Mouse (Mus musculus): Measurements from ENCODE around the gene Mdm2. TPM values are rescaled to one million over a fixed set of nuclear protein-coding genes. Genes with fewer than 3 reads are reported as not detected.
A peak's percentile ranks its signal among the peaks of the same experiment; 100 is the strongest.
"Not testable (repeated sequence)": the region's sequence is repeated elsewhere in the genome, so short reads cannot be mapped to it uniquely, and the experiment has no call there.

The Mdm2 gene
- total RNA-seq, 2 experiments from 2014 or later, result 43.0 to 47.9 TPM

- ATAC-seq (replicated peaks; ENCODE audit: poor library complexity, severe bottlenecking), result not testable (repeated sequence)
Observed at GRCm38 (mm10) chr10:117715654-117716053, 5.1 kb upstream of the Mdm2 start.

GRCm38 (mm10) chr10:117714928-117715500, 4.5 kb upstream of the Mdm2 start:
- no peak for ATAC-seq (replicated peaks; ENCODE audit: poor library complexity, severe bottlenecking)

- no peak for ATAC-seq (replicated peaks; ENCODE audit: poor library complexity, severe bottlenecking)
Observed at GRCm38 (mm10) chr10:117714048-117714545, 3.5 kb upstream of the Mdm2 start.

- ATAC-seq (replicated peaks; ENCODE audit: poor library complexity, severe bottlenecking), result no peak
Observed at GRCm38 (mm10) chr10:117713466-117713865, 2.9 kb upstream of the Mdm2 start.

GRCm38 (mm10) chr10:117712871-117713270, 2.3 kb upstream of the Mdm2 start:
- ATAC-seq (replicated peaks; ENCODE audit: poor library complexity, severe bottlenecking), result no peak

GRCm38 (mm10) chr10:117712191-117712754, 1.7 kb upstream of the Mdm2 start:
- ATAC-seq (replicated peaks; ENCODE audit: poor library complexity, severe bottlenecking), result no peak

GRCm38 (mm10) chr10:117711408-117711807, 850 bp upstream of the Mdm2 start:
- ATAC-seq (replicated peaks; ENCODE audit: poor library complexity, severe bottlenecking), result no peak

GRCm38 (mm10) chr10:117709930-117710603, 491 bp downstream of the Mdm2 start:
- peak; percentile 75 for ATAC-seq (replicated peaks; ENCODE audit: poor library complexity, severe bottlenecking)

GRCm38 (mm10) chr10:117709326-117709830, 1.2 kb downstream of the Mdm2 start:
- ATAC-seq (replicated peaks; ENCODE audit: poor library complexity, severe bottlenecking), result no peak

GRCm38 (mm10) chr10:117708856-117709255, 1.7 kb downstream of the Mdm2 start:
- ATAC-seq (replicated peaks; ENCODE audit: poor library complexity, severe bottlenecking), result peak; percentile 49

GRCm38 (mm10) chr10:117708376-117708775, 2.2 kb downstream of the Mdm2 start:
- no peak for ATAC-seq (replicated peaks; ENCODE audit: poor library complexity, severe bottlenecking)

- no peak for ATAC-seq (replicated peaks; ENCODE audit: poor library complexity, severe bottlenecking)
Observed at GRCm38 (mm10) chr10:117707114-117707838, 3.3 kb downstream of the Mdm2 start.

GRCm38 (mm10) chr10:117706440-117706839, 4.1 kb downstream of the Mdm2 start:
- ATAC-seq (replicated peaks; ENCODE audit: poor library complexity, severe bottlenecking), result no peak

- ATAC-seq (replicated peaks; ENCODE audit: poor library complexity, severe bottlenecking), result no peak
Observed at GRCm38 (mm10) chr10:117705806-117706205, 4.8 kb downstream of the Mdm2 start.

- no peak for ATAC-seq (replicated peaks; ENCODE audit: poor library complexity, severe bottlenecking)
Observed at GRCm38 (mm10) chr10:117704964-117705335, 5.6 kb downstream of the Mdm2 start.

GRCm38 (mm10) chr10:117704314-117704963, 6.1 kb downstream of the Mdm2 start:
- ATAC-seq (replicated peaks; ENCODE audit: poor library complexity, severe bottlenecking), result not testable (repeated sequence)

- no peak for ATAC-seq (replicated peaks; ENCODE audit: poor library complexity, severe bottlenecking)
Observed at GRCm38 (mm10) chr10:117703506-117703905, 7.1 kb downstream of the Mdm2 start.

- no peak for ATAC-seq (replicated peaks; ENCODE audit: poor library complexity, severe bottlenecking)
Observed at GRCm38 (mm10) chr10:117702024-117702833, 8.3 kb downstream of the Mdm2 start.

- no peak for ATAC-seq (replicated peaks; ENCODE audit: poor library complexity, severe bottlenecking)
Observed at GRCm38 (mm10) chr10:117701034-117701829, 9.3 kb downstream of the Mdm2 start.

Measured in granulocyte monocyte progenitor cell, adult 5-6 weeks (primary cell).